Mouse (Mus musculus) kidney, postnatal 10 days (tissue): ENCODE data around the gene Tmem178b.

Experiments used
- DNase-seq: peaks from one replicate; pipeline ENCODE4 v3.0.0; 2021; ENCODE audit warnings: mixed read lengths

The Tmem178b gene

DNA sequence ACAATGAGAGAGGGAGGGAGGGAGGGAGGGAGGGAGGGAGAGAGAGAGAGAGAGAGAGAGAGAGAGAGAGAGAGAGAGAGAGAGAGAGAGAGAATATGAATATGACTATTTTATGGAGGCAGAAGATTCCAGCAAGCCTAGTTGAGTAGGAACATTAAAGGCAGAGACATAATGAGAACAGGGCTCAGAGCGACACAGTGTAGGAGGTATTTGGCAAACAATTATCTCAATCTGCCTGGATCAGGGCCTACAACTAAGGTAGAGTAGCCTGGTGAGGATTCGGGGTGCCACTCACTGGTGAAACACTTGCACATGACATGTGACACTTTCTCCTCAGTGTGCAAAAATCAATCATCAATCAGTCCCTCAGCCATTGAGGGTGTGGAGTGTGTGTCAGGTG lies 225.4 kb downstream of the Tmem178b start:
- no peak for DNase-seq

DNA sequence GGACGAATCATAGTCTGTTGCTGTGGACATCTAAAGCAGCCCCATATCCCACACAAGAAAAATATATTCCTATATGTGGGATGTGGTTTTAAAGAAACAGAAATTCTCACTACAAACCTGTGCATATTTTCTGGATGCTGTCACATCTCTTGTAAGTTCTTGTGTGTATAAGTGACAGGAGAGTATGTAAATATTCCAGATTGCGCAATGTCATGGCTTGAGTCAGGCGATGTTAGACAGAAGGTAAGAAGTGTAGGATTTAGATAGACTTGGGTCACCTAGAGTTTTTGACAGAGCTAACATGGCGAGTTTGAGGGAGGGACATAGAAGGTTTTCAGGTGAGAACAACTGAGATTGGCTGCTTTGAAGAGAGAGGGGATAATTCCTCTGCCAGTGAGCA lies 228.7 kb downstream of the Tmem178b start:
- DNase-seq = no peak

DNA sequence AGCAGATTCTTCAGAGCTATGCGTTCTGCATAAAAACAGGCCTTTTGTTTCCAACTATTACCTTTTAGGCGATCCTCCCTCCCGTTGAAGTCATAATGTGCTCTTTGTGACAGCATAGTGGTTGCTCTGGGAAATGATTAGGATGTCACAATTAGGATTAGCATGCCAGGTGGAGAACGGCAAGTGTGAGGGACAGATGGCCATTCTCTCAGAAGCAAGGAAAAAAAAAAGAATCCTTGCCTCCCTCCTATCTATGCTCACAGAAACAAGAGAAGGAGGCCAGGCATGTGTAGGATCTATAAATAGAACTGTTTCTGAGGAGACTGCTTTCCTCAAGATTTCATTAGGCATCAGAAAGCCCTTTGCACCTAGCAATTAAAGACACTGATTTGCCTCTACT lies 229.8 kb downstream of the Tmem178b start:
- no peak for DNase-seq

DNA sequence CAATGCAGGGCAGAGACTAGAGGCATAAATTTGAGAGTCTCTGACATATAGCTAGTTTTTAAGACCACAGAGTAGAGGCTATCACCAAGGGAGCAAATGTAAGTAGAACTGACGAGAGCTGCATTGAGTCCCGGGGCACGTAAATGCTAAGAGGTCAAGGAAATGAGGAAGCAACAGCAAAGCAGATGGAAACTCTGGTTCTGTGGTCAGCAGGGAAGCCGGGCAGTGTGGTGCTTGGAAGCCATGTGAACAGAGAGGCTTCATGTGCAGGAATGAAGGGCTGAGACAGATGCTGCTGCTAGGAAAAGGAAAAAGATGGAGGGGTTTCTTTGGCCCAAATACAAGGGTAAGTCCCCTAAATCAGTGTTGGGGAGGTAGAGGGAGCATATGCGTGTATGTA lies 237.0 kb downstream of the Tmem178b start:
- DNase-seq = no peak

DNA sequence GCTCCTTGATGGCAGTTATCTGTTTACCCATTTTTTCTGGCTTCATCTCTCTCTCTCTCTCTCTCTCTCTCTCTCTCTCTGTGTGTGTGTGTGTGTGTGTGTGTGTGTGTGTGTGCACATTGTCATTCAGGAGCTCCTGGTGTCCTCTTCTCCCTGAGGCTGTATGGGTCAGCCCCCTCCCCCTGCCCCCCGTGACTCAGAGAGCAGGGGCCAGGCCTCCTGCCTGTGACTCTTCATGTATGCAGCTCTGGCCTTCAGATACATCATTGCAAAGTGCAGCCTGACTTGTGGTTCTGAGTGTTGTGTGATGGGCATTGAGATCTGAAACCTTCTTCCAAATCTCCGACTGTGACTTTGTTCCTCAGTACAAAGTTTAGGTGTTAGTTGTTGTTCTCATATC lies 237.7 kb downstream of the Tmem178b start:
- no peak for DNase-seq

DNA sequence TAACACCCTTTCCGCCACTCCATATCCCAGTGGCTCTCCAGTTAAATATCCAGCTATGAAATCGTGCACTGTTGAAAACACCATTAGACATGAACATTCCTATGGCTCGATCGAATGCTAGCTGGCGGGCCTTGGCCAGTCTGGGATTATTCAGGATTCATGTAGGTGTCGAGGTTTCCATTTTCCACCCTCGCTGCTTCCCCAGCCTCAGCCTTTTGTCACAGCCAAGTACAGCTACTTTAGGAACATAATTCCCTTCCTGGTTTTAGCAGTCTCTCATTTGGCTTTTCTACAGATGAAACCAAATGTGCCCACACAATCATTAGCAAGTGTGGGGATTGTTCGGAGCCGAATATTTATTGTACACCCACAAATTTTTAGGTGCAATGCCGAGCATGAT lies 239.4 kb downstream of the Tmem178b start:
- DNase-seq = no peak

DNA sequence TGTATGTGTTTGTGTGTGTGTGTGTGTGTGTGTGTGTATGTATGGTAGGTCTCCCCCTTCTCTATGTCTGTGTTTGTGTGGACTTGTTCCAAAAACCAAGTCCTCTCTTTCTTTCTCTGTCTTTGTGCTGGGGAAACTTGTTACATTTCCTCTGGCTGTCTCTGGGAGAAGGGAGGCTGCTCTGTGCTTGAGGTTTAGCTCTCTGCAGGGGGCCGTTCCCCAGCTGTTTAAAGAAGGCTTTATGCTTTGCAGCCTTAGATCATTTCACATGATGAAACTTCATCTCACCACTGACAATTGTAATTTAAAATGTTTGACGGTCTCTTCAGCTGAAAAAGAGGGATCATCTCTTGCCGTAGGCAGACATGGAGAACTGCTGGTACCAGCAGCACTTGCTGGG lies 243.2 kb downstream of the Tmem178b start:
- DNase-seq = no peak

DNA sequence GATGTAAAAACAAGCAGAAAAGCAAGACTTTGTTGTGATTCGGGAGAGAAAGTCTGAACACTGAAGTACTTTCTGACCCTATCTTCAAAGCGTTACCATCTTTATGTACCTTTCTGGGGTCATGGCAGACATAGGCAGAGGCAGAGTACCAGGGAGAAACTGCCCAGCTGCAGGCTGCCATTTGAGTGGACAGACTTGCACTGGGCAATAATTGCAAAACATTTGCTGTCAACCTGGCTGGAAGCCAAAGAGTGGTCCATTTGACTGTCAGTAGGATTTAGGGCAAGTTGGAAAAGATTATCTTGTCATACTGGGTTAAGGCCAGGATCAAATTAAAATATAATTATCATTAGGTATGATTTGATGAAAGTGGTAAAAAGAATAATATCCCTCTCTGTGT lies 247.1 kb downstream of the Tmem178b start:
- no peak for DNase-seq

DNA sequence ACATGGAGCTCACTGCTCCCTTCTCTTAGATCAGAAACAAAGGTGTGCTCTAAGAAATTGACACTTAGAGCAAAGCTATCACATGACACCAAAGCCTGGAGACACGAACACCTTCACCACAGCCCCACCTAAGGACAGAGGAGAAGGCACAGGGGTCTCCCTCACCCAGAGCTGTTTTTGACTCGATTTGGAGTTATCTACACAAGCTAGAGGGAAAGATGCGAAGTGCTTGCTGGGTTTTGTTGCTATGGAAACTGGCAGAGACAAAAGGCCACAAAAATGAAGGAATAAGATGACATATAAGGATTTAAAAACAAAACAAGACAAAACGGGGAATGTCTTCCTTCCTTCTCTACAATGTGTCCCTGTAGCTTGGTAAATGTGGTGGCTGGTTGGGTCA lies 248.4 kb downstream of the Tmem178b start:
- DNase-seq = no peak

DNA sequence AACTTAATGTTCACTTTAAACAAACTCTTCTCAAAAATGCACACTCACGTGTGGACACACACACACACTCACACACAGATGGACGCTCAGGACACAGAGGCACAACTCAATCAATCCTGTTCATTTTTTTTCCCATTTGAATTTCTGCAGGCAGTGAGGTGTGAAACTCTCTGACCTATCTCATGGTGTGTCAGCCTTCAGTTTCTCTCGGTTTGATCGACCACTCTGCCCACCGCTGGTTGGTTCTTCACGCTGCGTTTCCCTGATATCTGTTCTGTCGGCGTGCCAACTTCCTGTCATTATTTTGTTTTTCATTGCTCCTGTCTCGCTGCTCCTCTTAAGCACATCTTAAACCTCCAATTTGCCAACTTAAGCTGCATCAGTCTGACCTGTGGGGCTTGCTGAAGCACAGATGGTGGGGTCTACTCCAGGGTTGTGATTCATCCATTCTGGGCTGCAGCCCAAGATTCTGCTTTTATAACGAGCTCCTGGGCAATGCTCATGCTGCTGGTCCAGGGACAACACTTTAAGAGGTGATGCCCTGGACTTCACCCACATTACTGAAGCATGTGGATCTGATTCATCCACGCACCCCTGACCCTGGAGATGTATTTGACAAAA lies 250.1 kb downstream of the Tmem178b start:
- no peak for DNase-seq

DNA sequence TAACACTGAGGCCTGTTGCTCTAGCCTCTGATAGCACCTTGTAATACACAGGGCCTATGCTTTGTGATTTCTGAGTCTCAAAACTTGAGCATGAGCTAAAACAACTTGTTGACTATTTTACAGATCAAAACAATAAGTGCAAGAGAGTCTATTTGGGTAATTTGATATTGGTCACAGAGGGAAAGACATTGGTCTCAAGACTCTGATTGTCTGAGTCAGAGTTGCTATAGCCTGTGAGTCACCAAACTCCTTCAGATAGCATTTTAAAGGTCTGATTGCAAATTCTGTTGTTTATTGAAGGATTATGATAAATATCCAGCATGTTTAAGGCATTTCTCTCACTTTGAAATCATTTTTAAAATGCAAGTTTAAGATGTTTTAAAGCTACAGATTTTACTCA lies 250.9 kb downstream of the Tmem178b start:
- no peak for DNase-seq

DNA sequence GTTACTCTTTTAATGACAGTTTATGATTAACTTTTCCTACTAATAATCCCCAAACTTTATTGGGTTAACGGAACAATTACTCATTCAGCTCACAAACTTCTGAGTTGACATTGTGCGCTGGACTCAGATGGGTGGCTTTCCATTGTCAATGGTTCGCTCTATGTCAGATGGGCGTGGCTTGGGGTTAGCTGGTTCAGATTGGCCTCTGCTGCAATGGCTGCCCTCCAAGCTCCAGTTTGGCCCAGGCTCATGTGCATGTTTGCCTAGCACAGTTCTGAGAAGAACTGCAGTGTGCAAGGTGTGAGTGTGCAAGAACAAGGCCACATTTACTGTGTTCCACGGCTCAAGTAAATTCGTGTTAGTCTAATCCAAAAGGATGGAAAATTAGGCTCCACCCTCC lies 255.6 kb downstream of the Tmem178b start:
- DNase-seq = no peak

DNA sequence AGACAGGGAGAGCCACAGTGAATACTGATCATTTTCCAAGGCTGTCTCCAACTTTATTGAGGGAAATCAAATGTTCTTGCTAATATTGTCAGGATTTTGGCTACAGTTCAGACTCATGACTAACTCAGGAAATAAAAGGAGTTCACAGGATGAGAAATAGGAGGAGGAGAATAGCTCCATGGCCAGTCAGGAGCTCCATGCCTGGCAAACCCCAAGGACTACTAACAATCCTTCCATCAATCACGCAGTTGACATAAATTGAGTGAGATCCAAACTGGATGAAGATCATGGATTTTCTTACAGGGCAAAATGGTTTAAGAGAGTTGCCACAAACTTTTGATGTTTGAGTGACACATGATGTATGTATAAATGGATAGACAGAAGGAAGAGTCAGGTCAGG lies 258.9 kb downstream of the Tmem178b start:
- DNase-seq = no peak

DNA sequence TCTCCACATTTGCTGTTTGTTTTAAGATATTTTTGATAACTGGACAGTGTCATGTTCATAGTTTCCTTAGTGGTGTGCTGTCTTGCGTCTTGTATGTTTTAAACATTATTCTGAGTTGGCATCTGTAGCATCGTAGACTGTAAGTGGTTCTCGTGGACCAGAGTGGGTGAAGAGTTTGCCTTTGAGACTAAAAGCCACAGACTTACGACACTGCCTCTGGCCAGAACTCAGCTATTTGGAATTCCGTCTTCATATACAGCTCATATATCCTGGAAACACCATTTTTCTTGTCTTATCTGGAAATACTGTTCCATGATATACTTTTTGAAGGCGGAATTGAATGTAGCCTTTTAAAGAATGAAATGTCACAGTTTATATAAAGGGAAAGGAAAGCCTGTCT lies 260.4 kb downstream of the Tmem178b start:
- no peak for DNase-seq

DNA sequence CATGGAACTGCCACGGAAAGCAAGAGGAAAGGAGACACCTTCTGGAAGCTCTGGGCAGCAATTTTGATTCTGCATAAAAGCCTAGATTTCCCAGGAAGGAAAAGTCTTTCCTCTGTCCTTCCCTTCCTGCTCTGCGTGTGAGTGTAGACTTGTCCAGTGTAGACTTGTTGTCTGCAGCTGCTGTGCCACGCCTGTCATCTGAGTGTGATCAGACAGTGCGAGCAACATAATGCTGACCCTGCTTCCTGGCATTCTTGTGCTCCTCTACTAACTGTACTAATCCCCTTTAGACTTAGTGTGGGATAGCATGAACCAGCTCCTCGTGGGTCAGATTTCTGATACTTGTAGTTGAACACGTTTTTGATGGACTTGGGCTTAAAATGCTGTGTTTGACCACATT lies 262.6 kb downstream of the Tmem178b start:
- no peak for DNase-seq

DNA sequence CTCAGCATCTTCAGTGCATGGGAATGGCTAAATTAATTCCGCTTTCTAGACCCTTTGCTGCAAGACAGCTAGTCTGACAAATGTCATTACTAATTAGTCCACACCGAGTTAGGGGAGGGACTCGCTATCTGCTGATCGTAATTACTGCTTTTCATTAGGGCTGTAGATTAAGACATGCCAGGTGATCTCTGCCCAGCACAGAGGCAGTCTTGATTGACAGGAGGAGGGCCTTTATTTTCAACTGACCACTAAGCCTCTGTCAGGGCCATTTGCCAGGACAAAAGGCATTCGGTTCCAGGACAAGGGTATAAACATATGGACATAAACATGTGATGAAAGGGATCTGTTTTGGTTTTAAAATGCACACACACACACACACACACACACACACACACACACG lies 264.3 kb downstream of the Tmem178b start:
- DNase-seq = no peak

DNA sequence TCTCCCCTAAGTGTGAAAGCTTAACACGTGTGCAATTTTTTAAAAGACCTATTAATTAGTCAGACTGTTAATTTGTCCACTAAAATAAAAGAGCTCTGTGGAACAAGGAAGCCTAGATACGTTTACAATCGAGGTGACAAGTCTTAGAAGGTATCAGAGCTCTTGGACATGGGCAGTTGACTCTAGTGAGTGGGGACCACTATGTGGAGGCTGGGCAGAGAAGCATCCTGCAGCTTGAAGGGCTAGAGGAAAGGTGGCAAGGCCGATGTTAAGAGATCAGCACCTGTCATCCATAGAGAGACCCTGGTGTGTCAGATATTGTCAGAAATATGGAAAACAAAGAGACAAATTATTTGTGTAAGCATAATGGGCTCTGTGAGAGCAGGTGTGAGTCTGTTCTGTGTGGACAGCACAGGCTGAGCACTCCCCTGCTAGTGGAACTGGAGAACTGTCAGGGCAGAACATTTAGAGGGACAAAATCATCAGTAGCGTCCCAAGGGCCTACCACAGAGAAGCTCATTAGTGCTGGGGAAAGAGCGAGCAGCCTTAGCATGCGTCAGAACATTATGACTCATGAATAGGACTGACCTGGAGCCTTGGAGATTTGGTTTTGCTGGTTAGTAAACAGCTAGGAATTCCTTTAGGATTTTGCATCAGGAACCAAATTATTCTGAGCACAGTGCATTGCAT lies 264.9 kb downstream of the Tmem178b start:
- DNase-seq = no peak

DNA sequence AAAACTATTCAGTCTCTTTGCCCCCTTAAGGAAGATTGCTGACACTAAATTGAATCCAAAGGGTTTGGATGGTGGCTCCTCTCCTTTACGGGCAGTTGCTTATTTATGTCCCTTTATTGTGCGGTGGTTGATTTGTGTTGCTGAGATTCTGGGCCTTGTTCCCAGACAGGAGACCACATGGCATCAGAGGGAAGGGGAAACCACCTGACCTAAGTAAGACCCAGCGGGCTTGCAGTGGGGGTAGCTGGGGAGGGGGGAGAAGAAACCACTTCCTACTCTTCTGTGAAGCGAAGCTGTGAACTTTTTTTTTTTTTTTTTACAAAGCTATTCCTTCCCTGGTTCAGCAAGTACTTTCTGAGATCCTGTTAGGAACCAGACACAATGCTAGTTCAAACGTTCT lies 269.5 kb downstream of the Tmem178b start:
- DNase-seq = no peak

DNA sequence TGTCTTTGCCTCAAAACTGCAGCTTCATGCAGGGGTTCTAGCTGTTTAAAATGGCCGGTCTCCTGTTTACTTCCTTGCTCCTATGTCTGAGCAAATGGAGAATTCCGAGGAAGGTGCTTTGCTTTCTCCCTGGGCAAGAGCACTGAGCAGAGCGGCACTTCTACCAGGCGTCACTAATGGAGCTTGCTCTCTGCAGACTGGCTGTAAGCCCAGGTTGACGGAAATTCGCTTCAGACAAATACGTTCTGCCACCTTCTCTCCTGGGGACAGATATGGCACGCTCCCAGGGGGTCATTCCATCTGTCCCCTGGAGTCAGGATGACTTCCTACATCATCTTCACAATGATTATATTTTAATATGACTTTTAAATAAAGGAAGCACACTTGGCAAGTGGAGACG lies 271.3 kb downstream of the Tmem178b start:
- no peak for DNase-seq

DNA sequence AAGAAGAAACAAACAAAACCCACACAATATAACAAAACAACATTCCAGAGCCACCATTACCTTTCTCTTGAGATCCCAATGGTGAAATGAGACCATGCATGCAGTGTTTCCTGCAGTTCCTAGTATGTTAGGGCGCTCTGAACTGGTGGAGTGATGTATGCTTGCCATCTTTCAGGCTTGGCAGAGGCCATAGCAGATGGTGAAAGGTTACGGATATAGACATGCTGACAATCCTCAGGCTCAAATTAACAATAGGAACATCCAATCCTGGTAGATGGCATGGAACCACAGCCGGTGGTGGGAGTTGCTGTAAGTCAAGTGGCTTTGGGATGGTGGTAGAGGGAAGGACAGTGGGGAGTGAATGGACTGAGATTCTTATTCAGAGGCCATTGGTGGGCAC lies 272.5 kb downstream of the Tmem178b start:
- no peak for DNase-seq

DNA sequence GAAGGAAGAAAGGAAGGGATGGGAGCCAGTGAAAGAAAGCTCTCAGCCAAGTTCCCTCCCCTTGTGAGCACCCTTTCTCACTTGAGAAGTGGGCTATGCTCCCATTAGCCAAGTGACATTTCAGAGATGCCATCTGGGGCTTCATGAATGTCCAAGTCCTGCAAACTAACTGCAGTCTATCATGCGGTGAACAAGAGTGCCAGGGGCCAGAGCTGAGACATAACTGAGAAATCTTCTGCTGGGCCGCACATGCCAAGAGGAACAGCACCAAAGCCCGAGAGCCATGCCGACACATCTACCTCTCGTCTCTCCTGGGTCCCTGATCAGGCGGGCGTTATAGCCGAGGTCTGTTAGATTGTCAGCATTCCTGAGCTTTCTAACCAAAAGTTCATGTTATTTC lies 279.2 kb downstream of the Tmem178b start:
- DNase-seq = no peak

DNA sequence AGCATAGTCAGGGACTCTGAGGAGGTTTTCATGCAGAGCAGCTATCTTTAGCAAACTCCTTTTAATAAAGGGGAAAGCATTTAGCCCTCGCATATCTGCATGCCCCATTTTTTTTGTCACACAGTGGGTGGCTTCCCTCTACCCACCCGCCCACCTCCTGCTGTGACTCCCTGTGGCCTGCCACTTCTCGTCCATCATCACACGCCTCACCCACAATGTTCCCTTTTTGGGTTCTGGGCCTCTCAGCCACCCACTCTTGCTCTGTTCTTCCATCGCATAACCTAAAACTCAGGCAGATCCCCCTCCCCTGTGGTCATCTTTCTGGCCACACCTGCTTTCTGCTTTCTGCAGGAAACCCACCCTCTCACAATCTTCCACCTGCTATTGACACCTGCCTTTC lies 288.3 kb downstream of the Tmem178b start:
- DNase-seq = no peak

DNA sequence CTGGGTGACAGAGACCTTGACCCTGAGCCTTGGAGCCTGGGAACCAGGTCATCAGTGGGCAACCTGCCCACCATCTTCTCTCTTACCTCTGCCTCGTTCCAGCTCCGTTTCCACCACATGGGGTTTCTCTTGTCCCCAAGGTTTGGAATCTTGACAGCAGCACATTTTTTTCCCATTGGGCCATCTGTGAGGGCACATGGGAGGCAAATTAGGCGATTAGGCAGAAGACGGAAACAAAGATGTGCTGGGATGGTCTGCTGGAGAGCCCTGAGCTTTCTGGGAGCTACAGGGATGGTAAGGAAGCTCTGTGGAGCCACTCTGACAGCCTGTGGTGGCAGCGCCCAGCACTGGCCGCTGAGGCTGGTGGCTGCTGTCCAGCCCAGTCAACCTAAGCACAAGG lies 300.5 kb downstream of the Tmem178b start:
- no peak for DNase-seq

DNA sequence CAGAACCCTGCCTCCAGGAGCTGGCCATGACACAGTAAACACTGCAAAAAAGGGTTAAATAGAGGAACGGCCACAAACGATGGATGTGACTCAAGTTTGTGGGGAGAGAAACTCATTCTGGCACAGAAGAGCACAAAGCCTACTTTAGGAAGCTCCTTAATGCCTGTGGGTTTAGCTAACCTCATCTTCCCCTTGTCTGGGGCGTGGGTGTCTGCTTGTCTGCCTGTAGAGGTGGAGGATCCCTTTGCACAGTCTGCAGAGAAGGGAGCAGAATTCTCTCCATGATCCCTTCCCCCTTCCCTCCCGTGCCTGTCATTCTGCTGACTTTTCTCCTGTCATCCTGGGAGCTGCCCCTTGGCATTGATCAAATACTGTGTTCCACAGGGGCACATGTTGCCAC lies 304.8 kb downstream of the Tmem178b start:
- DNase-seq = no peak

DNA sequence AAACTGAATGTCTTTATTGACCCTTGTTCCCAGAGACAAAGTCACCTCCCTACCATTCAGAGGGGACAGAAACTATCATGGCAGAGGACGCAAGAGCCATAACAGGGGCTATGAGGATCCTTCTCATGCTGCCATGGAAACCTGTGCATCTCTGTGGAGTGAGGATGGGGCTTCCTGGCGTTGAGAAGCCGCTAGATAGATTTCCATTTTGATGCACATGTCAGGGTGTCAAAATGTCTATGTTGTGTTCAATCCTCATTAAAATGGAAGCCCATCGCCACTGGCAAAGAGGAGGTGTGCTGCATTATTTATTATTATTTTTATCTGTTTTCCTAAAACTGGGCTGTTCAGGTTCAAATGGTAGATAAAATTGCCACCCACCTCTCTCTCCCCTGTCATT lies 307.5 kb downstream of the Tmem178b start:
- no peak for DNase-seq
